Mouse (Mus musculus) MEL (cell line): Measurements from ENCODE around the gene Zbtb8os. TPM values are rescaled to one million over a fixed set of nuclear protein-coding genes. Genes with fewer than 3 reads are reported as not detected.
A peak's percentile ranks its signal among the peaks of the same experiment; 100 is the strongest.

Experiments used
- DNase-seq: peaks from one replicate; pipeline ENCODE4 v3.0.0; 2011; ENCODE audit warnings: low read depth, low spot score
- H3K27ac ChIP-seq: 2 replicates; pipeline ENCODE4 v1.5.1; 2012; ENCODE audit warnings: low read depth, mild to moderate bottlenecking, control low read depth, low read length, moderate library complexity; ENCODE audit not compliant: control insufficient read depth
- H3K27me3 ChIP-seq, 2 experiments: fragments of 150-350 bp in 1 of 2; sonication (generic) in 1 of 2; 2 replicates each; pipeline ENCODE4 v1.6.1; 2012; ENCODE audit warnings: low read length in 2 of 2, mild to moderate bottlenecking in 2 of 2, improper control_type of control experiment in 1 of 2, moderate library complexity in 1 of 2; ENCODE audit not compliant: insufficient read depth in 2 of 2, control insufficient read depth in 1 of 2
- H3K36me3 ChIP-seq, 2 experiments: 2 replicates each; pipeline ENCODE4 v1.6.1; 2012 to 2014; ENCODE audit warnings: low read length in 2 of 2, improper control_type of control experiment in 1 of 2, inconsistent platforms in 1 of 2, mild to moderate bottlenecking in 1 of 2; ENCODE audit not compliant: insufficient read depth in 2 of 2, control insufficient read depth in 1 of 2
- H3K4me1 ChIP-seq, 2 experiments: fragments of 150-350 bp in 1 of 2; sonication (generic) in 1 of 2; 2 replicates each; pipeline ENCODE4 v1.6.1; 2012; ENCODE audit warnings: low read length in 2 of 2, improper control_type of control experiment in 1 of 2, mild to moderate bottlenecking in 1 of 2; ENCODE audit not compliant: insufficient read depth in 2 of 2, control insufficient read depth in 1 of 2
- H3K4me3 ChIP-seq, 2 experiments: fragments of 150-350 bp in 1 of 2; sonication (generic) in 1 of 2; 2 replicates each; pipeline ENCODE4 v1.5.1; 2012; ENCODE audit warnings: low read depth in 2 of 2, low read length in 2 of 2, mild to moderate bottlenecking in 2 of 2, moderate library complexity in 2 of 2, control low read depth in 1 of 2, improper control_type of control experiment in 1 of 2; ENCODE audit not compliant: control insufficient read depth in 1 of 2, insufficient read depth in 1 of 2
- H3K79me2 ChIP-seq: 2 replicates; pipeline ENCODE4 v1.6.1; 2012; ENCODE audit warnings: mild to moderate bottlenecking, low read length, moderate library complexity; ENCODE audit not compliant: control insufficient read depth, poor library complexity, insufficient read depth
- H3K9ac ChIP-seq: 2 replicates; pipeline ENCODE4 v1.6.1; 2012; ENCODE audit warnings: low read depth, mild to moderate bottlenecking, control low read depth, low read length, moderate library complexity; ENCODE audit not compliant: control insufficient read depth, poor library complexity, severe bottlenecking
- H3K9me3 ChIP-seq: fragments of 150-350 bp; sonication (generic); replicated peaks from 2 replicates; pipeline ENCODE4 v1.6.1; 2012; ENCODE audit warnings: mild to moderate bottlenecking, low read length, improper control_type of control experiment, moderate library complexity; ENCODE audit not compliant: insufficient read depth
- BHLHE40 ChIP-seq: IDR thresholded peaks from 2 replicates; pipeline ENCODE4 v1.6.1; 2012; ENCODE audit warnings: low read depth, mild to moderate bottlenecking, inconsistent platforms, low read length, improper control_type of control experiment, borderline replicate concordance
- CHD1 ChIP-seq: IDR thresholded peaks from 2 replicates; pipeline ENCODE4 v1.6.1; 2012; ENCODE audit warnings: low read depth, mild to moderate bottlenecking, inconsistent platforms, low read length, improper control_type of control experiment
- CHD2 ChIP-seq: IDR thresholded peaks from 2 replicates; pipeline ENCODE4 v1.6.1; 2011; ENCODE audit warnings: low read length, improper control_type of control experiment
- ETS1 ChIP-seq: IDR thresholded peaks from 2 replicates; pipeline ENCODE4 v1.6.1; 2012; ENCODE audit warnings: low read depth, mild to moderate bottlenecking, inconsistent platforms, low read length, improper control_type of control experiment, moderate library complexity
- GABPA ChIP-seq: IDR thresholded peaks from 2 replicates; pipeline ENCODE4 v1.6.1; 2012; ENCODE audit warnings: low read depth, mild to moderate bottlenecking, inconsistent platforms, low read length, improper control_type of control experiment, moderate library complexity
- JUND ChIP-seq: IDR thresholded peaks from 2 replicates; pipeline ENCODE4 v1.6.1; 2011; ENCODE audit warnings: low read depth, mild to moderate bottlenecking, improper control_type of control experiment, low read length
- MAFK ChIP-seq: IDR thresholded peaks from 2 replicates; pipeline ENCODE4 v1.6.1; 2011; ENCODE audit warnings: low read depth, mild to moderate bottlenecking, low read length, improper control_type of control experiment, borderline replicate concordance
- MAZ ChIP-seq: IDR thresholded peaks from 2 replicates; pipeline ENCODE4 v1.6.1; 2012; ENCODE audit warnings: low read depth, mild to moderate bottlenecking, inconsistent platforms, low read length, improper control_type of control experiment
- POLR2AphosphoS2 ChIP-seq: IDR thresholded peaks from 2 replicates; pipeline ENCODE4 v1.6.1; 2011; ENCODE audit warnings: low read length, improper control_type of control experiment
- RAD21 ChIP-seq: IDR thresholded peaks from 2 replicates; pipeline ENCODE4 v1.6.1; 2011; ENCODE audit warnings: mild to moderate bottlenecking, low read depth, low read length, improper control_type of control experiment
- TBP ChIP-seq: IDR thresholded peaks from 2 replicates; pipeline ENCODE4 v1.8.0; 2011; ENCODE audit warnings: low read depth, low read length, improper control_type of control experiment
- USF1 ChIP-seq: IDR thresholded peaks from 2 replicates; pipeline ENCODE4 v1.6.1; 2014; ENCODE audit warnings: low read depth, mild to moderate bottlenecking, inconsistent platforms, low read length, improper control_type of control experiment, moderate library complexity
- USF2 ChIP-seq, 2 experiments: IDR thresholded peaks; 2 replicates each; pipeline ENCODE4 v1.6.1; 2011 to 2012; ENCODE audit warnings: improper control_type of control experiment in 2 of 2, low read length in 2 of 2, borderline replicate concordance in 1 of 2, inconsistent platforms in 1 of 2, low read depth in 1 of 2, mild to moderate bottlenecking in 1 of 2; ENCODE audit not compliant: insufficient read depth in 1 of 2
- ZKSCAN1 ChIP-seq: IDR thresholded peaks from 2 replicates; pipeline ENCODE4 v1.6.1; 2012; ENCODE audit warnings: low read depth, mild to moderate bottlenecking, inconsistent platforms, low read length, improper control_type of control experiment, moderate library complexity
- ZNF384 ChIP-seq: IDR thresholded peaks from 2 replicates; pipeline ENCODE4 v1.6.1; 2012; ENCODE audit warnings: low read depth, mild to moderate bottlenecking, inconsistent platforms, low read length, improper control_type of control experiment
- polyA plus RNA-seq, 2 experiments: library from polyadenylated mRNA; stranded (reverse) in 1 of 2; unstranded in 1 of 2; fragments of >175 nt in 1 of 2; fragments of >200 nt in 1 of 2; gene quantifications; 2 replicates each; pipeline versions ENCODE4 v1.2.1 to v1.2.4; 2012; ENCODE audit warnings: low replicate concordance in 2 of 2, low read depth in 1 of 2; ENCODE audit not compliant: insufficient read length in 2 of 2, insufficient read depth in 1 of 2, missing spikeins in 1 of 2
- total RNA-seq: library from RNA; depleted of rRNA; stranded (reverse); fragments of 300-350 nt; gene quantifications from 2 replicates; pipeline ENCODE4 v1.2.3, GENCODE M21; 2012

Gene Zbtb8os
- total and polyA plus RNA-seq, 3 experiments: 16.7 to 22.6 TPM; not detected in 1

DNA sequence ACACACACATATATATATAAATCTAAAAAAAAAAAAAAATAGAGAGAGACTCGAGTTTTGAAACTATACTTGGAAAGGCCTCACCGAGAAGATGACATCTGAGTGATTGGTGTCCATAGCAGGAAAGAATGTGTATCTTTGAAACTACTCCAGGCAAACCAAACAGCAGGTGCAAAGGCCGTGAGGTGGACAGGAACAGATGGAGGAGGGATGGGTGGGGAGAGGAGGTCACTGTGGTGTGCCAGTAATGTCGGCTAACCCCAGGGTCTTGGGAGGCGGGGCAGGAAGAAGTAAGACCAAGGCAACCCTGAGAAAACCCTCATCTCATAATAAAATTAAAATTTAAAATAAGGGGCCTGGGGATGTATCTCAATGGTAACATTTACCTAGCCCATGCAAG, 40.3 kb downstream of the Zbtb8os start:
- no peaks in the 10 kb centered on the region for H3K9me3 ChIP-seq
- no peak for DNase-seq
- H3K4me3 ChIP-seq: no peak overlapping the region
- TF ChIP-seq USF1 (no peak), TBP (no peak), MAZ (no peak), GABPA (no peak), POLR2AphosphoS2 (no peak), USF2 (IDR thresholded peaks at IDR 0.05; ENCODE audit: borderline replicate concordance in 1 of 2, insufficient read depth in 1 of 2, low read depth in 1 of 2, low read length in 2 of 2) (no peak), ZNF384 (no peak), ETS1 (no peak), JUND (no peak), CHD2 (no peak)
- H3K36me3 ChIP-seq: peaks cover 0 to 5% of the 10 kb centered on the region in 2 experiments; a peak in 2 of 4 replicates
- H3K27ac ChIP-seq: no peak overlapping the region
- H3K79me2 ChIP-seq: no peaks in the 10 kb centered on the region; the same call in 1 of the 2 replicates
- peaks cover 0 to 3% of the 10 kb centered on the region in 2 experiments; a peak in 2 of 4 replicates for H3K27me3 ChIP-seq
- no peak overlapping the region for H3K9ac ChIP-seq
- peaks cover 2 to 11% of the 10 kb centered on the region in 2 experiments; a peak in 3 of 4 replicates for H3K4me1 ChIP-seq

DNA sequence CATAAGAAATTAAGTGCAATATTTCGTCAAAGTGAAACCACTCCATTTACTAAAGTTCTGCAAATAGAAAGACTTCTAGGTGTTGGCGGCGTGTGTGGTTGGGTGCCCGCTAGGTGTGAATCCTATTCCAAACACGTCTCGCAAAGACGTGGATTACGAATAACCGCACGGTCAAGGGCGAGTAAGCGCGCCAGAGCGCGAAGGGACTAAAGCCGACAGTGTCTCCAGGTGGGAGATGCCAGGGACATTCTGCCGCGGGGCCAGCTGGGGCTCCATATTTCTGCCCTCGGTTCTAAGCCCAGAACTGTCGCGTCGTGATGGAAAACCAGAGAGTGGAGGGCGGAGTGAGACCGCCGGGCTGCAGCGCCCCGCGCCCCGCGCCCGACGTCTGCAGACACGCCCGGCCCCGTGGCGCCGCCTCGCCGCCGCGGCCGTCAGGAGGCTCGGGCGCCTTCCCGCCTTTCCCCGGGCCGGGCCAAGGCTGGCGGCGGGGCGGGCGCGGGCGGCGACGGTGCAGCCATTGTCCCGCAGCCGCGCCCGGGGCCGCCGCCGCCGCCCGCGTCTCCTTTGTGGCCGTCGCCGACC, 41.6 kb downstream of the Zbtb8os start:
- Histone ChIP-seq H3K79me2 (no peaks in the 10 kb centered on the region; the same call in 1 of the 2 replicates), H3K9me3 (no peaks in the 10 kb centered on the region), H3K36me3 (peaks cover 0 to 5% of the 10 kb centered on the region in 2 experiments; a peak in 2 of 4 replicates), H3K9ac (peak overlapping the region; percentile 81), H3K27me3 (peaks cover 0 to 3% of the 10 kb centered on the region in 2 experiments; a peak in 2 of 4 replicates), H3K4me3 (peak overlapping the region; percentile 82 to 90), H3K4me1 (peaks cover 2 to 11% of the 10 kb centered on the region in 2 experiments; a peak in 3 of 4 replicates), H3K27ac (no peak overlapping the region)
- DNase-seq: peak; percentile 54
- TF ChIP-seq ZKSCAN1: no peak
- TF ChIP-seq TBP: no peak
- TF ChIP-seq JUND: no peak
- TF ChIP-seq MAFK: no peak
- no peak for TF ChIP-seq RAD21
- TF ChIP-seq CHD1: no peak
- TF ChIP-seq BHLHE40: no peak
